Mouse (Mus musculus): ENCODE measurements around the gene Slc35g3.

Gene Slc35g3

GRCm38 (mm10) chr11:69761868-69762267, at the start of gene Slc35g3:
Slc35g3 (minus strand) TSS chr11:69761968.
- DNase-seq (ENCODE audit: low spot score in 2 of 2): no peak

- DNase-seq (ENCODE audit: low spot score in 2 of 2): no peak
These were observed 48.5 kb upstream of the Slc35g3 start for GRCm38 (mm10) chr11:69810280-69810679.

DNA sequence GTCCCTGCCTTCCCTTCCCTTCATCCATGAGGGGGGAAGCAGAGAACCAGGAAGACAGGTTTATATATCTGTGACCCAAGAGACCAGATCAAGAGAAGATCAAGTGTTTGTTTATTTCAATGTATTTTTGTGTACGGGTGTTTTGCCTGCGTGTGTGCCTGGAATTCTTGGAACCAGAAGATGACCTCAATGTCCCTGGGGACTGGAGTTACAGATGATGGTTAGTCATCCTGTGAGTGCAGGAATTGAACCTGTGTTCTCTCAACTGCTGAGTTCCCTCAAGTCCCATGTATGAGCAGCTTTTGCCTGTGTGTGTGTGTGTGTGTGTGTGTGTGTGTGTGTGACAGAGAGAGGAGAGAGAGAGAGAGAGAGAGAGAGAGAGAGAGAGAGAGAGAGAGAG, 45.9 kb upstream of the Slc35g3 start:
- no peak for DNase-seq (ENCODE audit: low spot score in 2 of 2)

- DNase-seq (ENCODE audit: low spot score in 2 of 2): no peak
These were observed 44.6 kb upstream of the Slc35g3 start for GRCm38 (mm10) chr11:69806378-69806777.

- no peak for DNase-seq (ENCODE audit: low spot score in 2 of 2)
These were observed 43.5 kb upstream of the Slc35g3 start, which contains the start of gene Tmem102 for GRCm38 (mm10) chr11:69804972-69805909. Tmem102 (minus strand) TSS chr11:69805624.

- no peak for DNase-seq (ENCODE audit: low spot score in 2 of 2)
These were observed 42.8 kb upstream of the Slc35g3 start for GRCm38 (mm10) chr11:69804652-69804940.

- peak; percentile 52 to 78 for DNase-seq (ENCODE audit: low spot score in 2 of 2)
These were observed 42.3 kb upstream of the Slc35g3 start for GRCm38 (mm10) chr11:69803786-69804651.

DNA sequence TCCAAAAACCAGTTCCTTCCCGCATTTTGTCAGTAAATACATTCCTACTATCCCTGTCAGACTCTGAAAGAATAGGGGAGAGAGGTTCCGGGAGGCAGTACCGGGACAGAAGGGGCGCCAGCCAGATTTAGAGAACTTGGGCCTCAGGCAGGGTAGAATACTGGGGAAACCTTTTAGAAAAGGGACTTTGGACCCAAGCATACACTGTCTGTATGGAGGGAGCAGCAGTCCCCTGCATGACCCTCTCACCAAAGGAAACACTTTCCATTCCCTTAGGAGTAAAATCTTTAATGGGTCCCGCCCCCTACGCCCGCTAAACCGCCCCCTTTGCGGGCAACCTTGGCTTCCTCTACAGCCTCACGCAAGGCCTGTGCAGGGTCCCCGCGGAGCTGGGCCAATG, 41.6 kb upstream of the Slc35g3 start:
- no peak for DNase-seq (ENCODE audit: low spot score in 2 of 2)

DNA sequence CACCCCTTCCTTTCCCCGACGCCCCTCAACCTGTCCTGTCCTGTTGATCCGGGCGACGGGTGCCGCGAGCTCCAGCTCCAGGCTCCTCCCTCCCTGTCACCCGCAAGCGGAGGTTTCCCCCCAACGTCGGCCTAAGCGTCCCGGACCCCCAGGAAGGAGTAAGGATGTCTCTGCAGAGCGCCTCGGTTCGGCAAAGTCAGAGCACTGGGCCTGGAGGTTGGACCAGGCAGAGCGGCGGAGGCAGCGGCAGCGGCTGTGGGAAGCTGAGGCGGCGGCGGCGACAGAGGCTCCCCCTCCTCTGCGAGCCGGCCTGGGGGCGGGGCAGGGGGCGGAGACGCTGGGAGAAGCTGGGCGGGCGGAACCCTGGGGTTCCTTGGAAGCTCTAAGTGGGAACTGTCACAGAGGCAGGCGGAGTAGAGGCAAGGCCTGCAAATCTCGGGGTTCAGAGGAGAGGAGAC, 40.9 kb upstream of the Slc35g3 start:
- DNase-seq (ENCODE audit: low spot score in 2 of 2): peak; percentile 34 to 67

GRCm38 (mm10) chr11:69801379-69801977, 39.7 kb upstream of the Slc35g3 start, which contains the start of gene Fgf11:
Fgf11 (minus strand) TSS chr11:69801857.
- no peak for DNase-seq (ENCODE audit: low spot score in 2 of 2)

- DNase-seq (ENCODE audit: low spot score in 2 of 2): no peak
These were observed 38.8 kb upstream of the Slc35g3 start for GRCm38 (mm10) chr11:69800392-69801197.

DNA sequence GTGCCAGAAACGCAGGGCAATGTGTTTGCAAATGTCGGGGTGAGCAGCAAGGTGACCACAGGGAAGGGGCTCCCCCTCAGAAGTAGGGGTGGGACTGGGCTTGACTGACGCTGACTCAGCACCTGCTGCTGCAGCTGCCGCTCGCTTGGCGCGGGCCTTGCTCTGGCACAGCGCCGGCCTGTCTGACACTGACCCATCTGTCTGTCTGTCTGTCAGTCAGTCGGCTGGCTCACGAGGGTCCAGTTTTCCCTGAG, 38.3 kb upstream of the Slc35g3 start:
- no peak for DNase-seq (ENCODE audit: low spot score in 2 of 2)

GRCm38 (mm10) chr11:69799394-69800137, 37.8 kb upstream of the Slc35g3 start:
- DNase-seq (ENCODE audit: low spot score in 2 of 2): peak in 1 of 2 experiments; percentile 79

DNA sequence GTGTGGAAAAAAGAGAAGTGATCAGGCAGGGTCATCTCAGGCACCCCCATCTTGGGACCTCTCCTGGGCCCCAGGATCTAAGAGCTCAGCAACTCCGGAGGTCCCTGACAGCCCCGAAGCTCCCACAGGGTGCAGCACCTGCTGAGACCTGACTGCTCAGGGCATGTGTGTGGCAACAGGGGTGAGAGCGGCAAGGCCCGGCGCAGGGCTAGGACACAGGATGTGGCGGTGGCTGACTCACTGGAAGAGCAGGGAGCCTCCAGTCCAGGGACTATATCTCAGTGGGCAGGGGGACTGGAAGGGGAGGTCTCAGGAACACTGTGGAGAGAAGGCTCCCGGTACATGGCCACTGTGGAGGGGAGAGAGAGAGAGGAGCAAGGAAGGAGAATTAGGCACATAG, 36.2 kb upstream of the Slc35g3 start:
- no peak for DNase-seq (ENCODE audit: low spot score in 2 of 2)

DNA sequence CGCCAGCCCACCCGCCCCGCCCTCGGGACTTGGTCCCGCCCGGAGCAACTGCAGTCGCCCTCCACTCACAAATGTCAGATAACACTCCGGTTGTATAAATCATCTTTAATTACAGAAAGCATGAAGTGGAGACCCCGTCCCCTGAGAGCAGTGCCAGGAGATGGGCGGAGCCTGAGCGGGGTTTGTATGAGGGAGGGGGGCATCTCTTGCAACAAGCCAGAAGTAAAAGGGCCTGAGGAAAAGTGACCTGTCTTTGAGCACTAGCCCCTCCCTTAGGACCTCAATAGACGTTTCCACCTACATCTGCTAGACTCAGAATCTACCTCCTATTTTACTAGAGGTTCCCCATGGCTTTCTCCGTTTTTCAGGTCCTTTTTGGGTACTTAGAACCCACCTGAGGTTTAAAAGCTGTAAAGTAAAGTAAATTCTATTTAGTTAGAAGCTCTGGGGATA, 34.2 kb upstream of the Slc35g3 start:
- DNase-seq (ENCODE audit: low spot score in 2 of 2): no peak

GRCm38 (mm10) chr11:69795168-69795982, 33.6 kb upstream of the Slc35g3 start, which contains the start of gene Chrnb1:
Chrnb1 (minus strand) TSS chr11:69795943.
- peak; percentile 84 to 96 for DNase-seq (ENCODE audit: low spot score in 2 of 2)

DNA sequence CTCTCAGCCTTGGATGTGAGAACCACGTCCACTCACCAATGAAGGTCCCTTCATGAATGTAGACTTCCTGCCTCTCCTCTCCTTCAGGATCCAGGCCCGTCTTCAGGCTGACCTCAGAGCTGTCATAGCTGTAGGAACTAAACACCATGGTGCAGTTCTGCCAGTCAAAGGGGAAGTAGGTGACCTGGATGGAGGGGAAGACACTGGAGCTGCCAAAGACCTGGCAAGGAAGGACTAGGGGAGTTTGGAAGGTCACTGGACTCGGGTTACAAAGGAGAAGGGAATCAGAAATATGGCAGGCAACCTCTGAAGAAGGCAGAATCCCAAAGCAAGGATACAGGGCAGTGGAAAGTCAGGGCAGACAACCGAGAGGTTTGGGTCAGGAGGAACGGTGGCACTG, 31.7 kb upstream of the Slc35g3 start:
- DNase-seq (ENCODE audit: low spot score in 2 of 2): no peak

DNA sequence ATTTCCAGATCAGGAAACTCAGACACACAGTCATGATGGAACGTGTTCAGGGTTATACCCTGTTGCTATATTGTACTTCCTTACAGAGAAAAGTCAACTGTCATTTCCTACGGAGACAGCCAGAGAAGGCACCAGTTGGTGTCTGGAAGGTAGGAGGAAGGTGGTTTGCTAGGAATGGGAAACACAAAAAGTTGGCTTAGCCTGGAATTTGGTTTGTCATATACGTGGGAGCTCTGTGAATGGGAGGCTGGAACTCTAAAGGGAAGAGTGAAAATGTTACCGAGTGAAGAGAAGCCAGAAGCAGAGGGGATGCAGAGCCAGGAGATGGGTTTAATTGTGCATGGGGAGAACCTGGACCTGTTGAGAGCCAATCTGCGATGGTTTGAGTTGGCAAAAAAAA, 29.7 kb upstream of the Slc35g3 start:
- DNase-seq (ENCODE audit: low spot score in 2 of 2): no peak

DNA sequence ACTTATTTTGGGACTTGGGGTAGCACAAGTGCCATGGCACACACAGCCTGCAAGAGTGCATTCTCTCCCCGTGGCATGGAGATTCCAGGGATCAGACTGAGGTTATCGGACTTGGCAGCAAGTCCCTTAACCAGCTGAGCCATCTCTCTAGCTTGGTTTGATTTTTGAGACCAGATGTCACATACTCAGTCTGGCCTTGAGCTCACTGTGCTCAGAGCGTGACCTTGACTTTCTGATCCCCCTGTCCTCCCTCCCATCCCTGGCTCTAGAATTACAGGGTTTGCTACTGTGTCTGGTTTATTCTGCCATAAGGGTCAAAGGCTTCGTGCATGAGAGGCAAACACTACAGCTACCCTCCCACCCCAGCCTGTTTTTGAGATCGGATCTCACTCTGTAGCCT, 27.7 kb upstream of the Slc35g3 start:
- no peak for DNase-seq (ENCODE audit: low spot score in 2 of 2)

DNA sequence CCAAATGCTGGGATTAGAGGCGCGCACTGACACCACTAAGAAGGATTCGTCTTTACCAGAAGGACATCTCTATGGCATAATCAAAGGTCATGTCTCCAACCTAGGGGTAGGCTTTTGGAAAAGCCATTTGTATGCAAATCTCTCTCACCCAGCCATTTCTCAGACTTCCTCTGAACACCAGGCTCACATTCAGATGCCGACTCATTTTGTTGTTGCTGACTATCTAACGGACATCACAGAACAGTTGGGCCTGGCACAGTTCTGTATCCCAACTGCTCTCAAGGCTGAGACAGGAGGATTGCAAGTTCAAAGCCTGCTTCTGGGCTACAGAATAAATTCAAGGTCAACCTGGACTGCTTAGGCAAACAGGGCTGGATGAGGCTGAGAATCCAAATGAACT, 25.5 kb upstream of the Slc35g3 start:
- DNase-seq (ENCODE audit: low spot score in 2 of 2): no peak

All from spleen, postnatal 10 days (tissue).